Mouse (Mus musculus) layer of hippocampus, postnatal 10 days (tissue): ENCODE measurements around the gene D430041D05Rik. TPM values are rescaled to one million over a fixed set of nuclear protein-coding genes. Genes with fewer than 3 reads are reported as not detected.

ENCODE experiments used
- DNase-seq, 2 experiments: peaks; one replicate each; pipeline ENCODE4 v3.0.0; 2021; ENCODE audit warnings: low spot score in 2 of 2
- total RNA-seq, 2 experiments: library from RNA; stranded (reverse); gene quantifications; 2 replicates each; pipeline ENCODE4 v1.2.3; 2021

The D430041D05Rik gene
- total RNA-seq, 2 experiments from 2014 or later: 82.8 to 84.4 TPM

- no peak for DNase-seq
These were observed 54.3 kb downstream of the D430041D05Rik start for GRCm38 (mm10) chr2:104356531-104356930.

- DNase-seq: no peak
These were observed 56.7 kb downstream of the D430041D05Rik start for GRCm38 (mm10) chr2:104354117-104354516.

GRCm38 (mm10) chr2:104352204-104352493 lies 58.7 kb downstream of the D430041D05Rik start:
- no peak for DNase-seq

GRCm38 (mm10) chr2:104351415-104352203 lies 59.2 kb downstream of the D430041D05Rik start:
- peak in 1 of 2 experiments; percentile 12 for DNase-seq

GRCm38 (mm10) chr2:104337619-104338018 lies 73.2 kb downstream of the D430041D05Rik start:
- DNase-seq: no peak

- no peak for DNase-seq
These were observed 75.0 kb downstream of the D430041D05Rik start for GRCm38 (mm10) chr2:104335824-104336223.

- no peak for DNase-seq
These were observed 76.9 kb downstream of the D430041D05Rik start for GRCm38 (mm10) chr2:104333952-104334351.

- DNase-seq: no peak
These were observed 78.1 kb downstream of the D430041D05Rik start for GRCm38 (mm10) chr2:104332707-104333106.

- DNase-seq: no peak
These were observed 79.6 kb downstream of the D430041D05Rik start for GRCm38 (mm10) chr2:104331261-104331660.

- no peak for DNase-seq
These were observed 83.6 kb downstream of the D430041D05Rik start for GRCm38 (mm10) chr2:104327116-104327794.

- no peak for DNase-seq
These were observed 87.0 kb downstream of the D430041D05Rik start for GRCm38 (mm10) chr2:104323773-104324172.

GRCm38 (mm10) chr2:104323351-104323750 lies 87.5 kb downstream of the D430041D05Rik start:
- no peak for DNase-seq

- no peak for DNase-seq
These were observed 90.7 kb downstream of the D430041D05Rik start for GRCm38 (mm10) chr2:104320061-104320624.

GRCm38 (mm10) chr2:104319443-104319842 lies 91.4 kb downstream of the D430041D05Rik start:
- no peak for DNase-seq

- DNase-seq: peak; percentile 38 to 56
These were observed 91.9 kb downstream of the D430041D05Rik start for GRCm38 (mm10) chr2:104318881-104319280.

GRCm38 (mm10) chr2:104318259-104318658 lies 92.6 kb downstream of the D430041D05Rik start:
- no peak for DNase-seq

GRCm38 (mm10) chr2:104317631-104318030 lies 93.2 kb downstream of the D430041D05Rik start:
- DNase-seq: no peak

GRCm38 (mm10) chr2:104316483-104316882 lies 94.3 kb downstream of the D430041D05Rik start:
- peak in 1 of 2 experiments; percentile 28 for DNase-seq

- no peak for DNase-seq
These were observed 97.6 kb downstream of the D430041D05Rik start for GRCm38 (mm10) chr2:104313246-104313645.

GRCm38 (mm10) chr2:104307102-104307501 lies 103.7 kb downstream of the D430041D05Rik start:
- no peak for DNase-seq

GRCm38 (mm10) chr2:104305722-104306121 lies 105.1 kb downstream of the D430041D05Rik start:
- peak in 1 of 2 experiments; percentile 39 for DNase-seq

- DNase-seq: no peak
These were observed 110.9 kb downstream of the D430041D05Rik start for GRCm38 (mm10) chr2:104299912-104300311.
